Mouse (Mus musculus): ENCODE measurements around the gene Zgpat. TPM values are rescaled to one million over a fixed set of nuclear protein-coding genes. Genes with fewer than 3 reads are reported as not detected.
A peak's percentile ranks its signal among the peaks of the same experiment; 100 is the strongest.

Gene Zgpat
- total RNA-seq, 2 experiments from 2014 or later, result 19.6 to 19.7 TPM

GRCm38 (mm10) chr2:181423834-181424233, 59.1 kb downstream of the Zgpat start:
- DNase-seq, result peak; percentile 16 to 30
- intact Hi-C loops (cut with DNase I), result no loop called here

Other genes with a start within 250 kb of the Zgpat start
- not detected for gene Kcnq2, start 229.6 kb upstream of the Zgpat start, total RNA-seq (2021)
- gene Eef1a2, start 207.9 kb upstream of the Zgpat start, total RNA-seq (2021), result 100 to 1,000 TPM; 640 to 727 TPM
- gene Ppdpf, start 177.7 kb upstream of the Zgpat start, total RNA-seq (2021), result 10 to 100 TPM; 60.7 to 62.1 TPM
- gene Ptk6, start 162.1 kb upstream of the Zgpat start, total RNA-seq (2021), result not detected
- gene Srms, start 151.7 kb upstream of the Zgpat start, total RNA-seq (2021), result under 1 TPM; 0.17 to 0.25 TPM
- gene Fndc11, start 144.9 kb upstream of the Zgpat start, total RNA-seq (2021), result under 1 TPM in 1 of 2 experiments, not detected in 1; 0.30 TPM
- 10 to 100 TPM in 1 of 2 experiments, 1 to 10 TPM in 1; 9.3 to 10.2 TPM for gene Helz2, start 122.9 kb upstream of the Zgpat start, total RNA-seq (2021)
- 10 to 100 TPM; 12.3 to 15.3 TPM for gene Gmeb2, start 76.9 kb upstream of the Zgpat start, total RNA-seq (2021)
- under 1 TPM in 1 of 2 experiments, not detected in 1; 0.37 TPM for gene Stmn3, start 50.4 kb upstream of the Zgpat start, total RNA-seq (2021)
- gene Rtel1, start 45.2 kb upstream of the Zgpat start, total RNA-seq (2021), result 10 to 100 TPM; 24.8 to 27.7 TPM
- 10 to 100 TPM; 38.3 to 40.4 TPM for gene Arfrp1, start 476 bp downstream of the Zgpat start, total RNA-seq (2021)
- gene Lime1, start 15.2 kb downstream of the Zgpat start, total RNA-seq (2021), result 1 to 10 TPM; 9.3 to 9.9 TPM
- 10 to 100 TPM; 14.8 to 15.9 TPM for gene Zbtb46, start 94.5 kb downstream of the Zgpat start, total RNA-seq (2021)
- not detected for gene Abhd16b, start 128.3 kb downstream of the Zgpat start, total RNA-seq (2021)
- 10 to 100 TPM; 69.9 to 74.9 TPM for gene Tpd52l2, start 132.2 kb downstream of the Zgpat start, total RNA-seq (2021)
- 100 to 1,000 TPM in 1 of 2 experiments, 10 to 100 TPM in 1; 96.7 to 104 TPM for gene Dnajc5, start 155.6 kb downstream of the Zgpat start, total RNA-seq (2021)
- 10 to 100 TPM; 43.3 to 47.1 TPM for gene Uckl1, start 220.0 kb downstream of the Zgpat start, total RNA-seq (2021)
- 10 to 100 TPM; 37.0 to 41.1 TPM for gene Prpf6, start 226.9 kb downstream of the Zgpat start, total RNA-seq (2021)
- 10 to 100 TPM; 31.2 to 39.5 TPM for gene Zfp512b, start 227.9 kb downstream of the Zgpat start, total RNA-seq (2021)
- gene Samd10, start 234.3 kb downstream of the Zgpat start, total RNA-seq (2021), result 1 to 10 TPM; 2.7 to 3.2 TPM